In the genomic region with DNA sequence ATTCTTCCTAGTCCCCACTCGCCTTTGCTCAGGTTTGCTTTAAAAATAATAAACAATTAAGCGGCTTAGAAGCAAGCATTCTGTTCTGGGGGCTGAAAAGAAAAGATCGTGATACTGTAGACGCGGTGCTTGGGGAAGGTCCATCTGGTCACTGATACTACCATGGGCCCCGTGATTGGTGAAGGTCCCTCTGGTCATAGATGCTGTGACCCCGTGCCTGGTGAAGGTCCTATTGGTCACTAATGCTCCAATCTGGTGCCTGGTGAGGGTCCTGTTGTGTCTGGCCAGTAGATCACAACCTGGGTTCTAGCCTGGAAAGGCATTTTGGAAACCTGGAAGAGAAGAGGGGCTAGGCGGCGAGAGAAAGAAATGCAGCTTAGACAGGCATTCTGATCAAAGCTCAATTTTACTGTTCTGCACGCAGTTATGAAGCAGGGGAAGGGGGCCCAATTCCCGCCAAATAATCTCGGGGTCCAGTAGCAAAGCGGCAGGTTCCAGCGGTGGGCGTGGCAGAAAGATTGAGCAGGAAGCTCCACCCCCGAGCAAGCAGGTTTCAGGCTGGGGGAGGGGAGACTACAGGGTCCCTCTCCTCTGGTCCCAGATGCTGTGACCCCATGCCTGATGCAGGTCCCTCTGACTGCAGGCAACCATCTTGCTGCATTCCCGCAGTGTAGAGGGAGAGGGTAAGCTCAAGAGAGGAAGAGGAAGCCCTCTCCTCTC, we compare ENCODE assay signal across 8 mouse cellular contexts. TPM values are rescaled to one million over a fixed set of nuclear protein-coding genes. Genes with fewer than 3 reads are reported as not detected.
DNase-seq lines count a peak whose midpoint lies in the region; ATAC-seq and TF ChIP-seq lines count a peak whose summit lies in the region.
"Not testable (repeated sequence)": the region's sequence is repeated elsewhere in the genome, so short reads cannot be mapped to it uniquely, and the experiment has no call there.

No protein-coding gene starts in this region.

- H3K9me3 ChIP-seq in ES-Bruce4 (replicated peaks; ENCODE audit: control insufficient read depth, insufficient read depth, low read length, poor library complexity, severe bottlenecking); forebrain, embryonic 14.5 days (replicated peaks; ENCODE audit: control insufficient read depth, low read length); hindbrain, embryonic 10.5 days; limb, embryonic 10.5 days (replicated peaks); midbrain, embryonic 11.5 days (ENCODE audit: control insufficient read depth, low read length); midbrain, embryonic 16.5 days (replicated peaks; ENCODE audit: control insufficient read depth, low read length, poor library complexity, severe bottlenecking): not testable (repeated sequence)

- not testable (repeated sequence) for H3K27me3 ChIP-seq in ES-Bruce4 (ENCODE audit: control insufficient read depth, insufficient read depth, low read length, poor library complexity, severe bottlenecking); forebrain, embryonic 14.5 days (replicated peaks; ENCODE audit: control insufficient read depth, insufficient read depth, low read length); hindbrain, embryonic 10.5 days (ENCODE audit: insufficient read depth, poor library complexity, severe bottlenecking); limb, embryonic 10.5 days (ENCODE audit: low read depth, poor library complexity, severe bottlenecking); midbrain, embryonic 11.5 days (ENCODE audit: control insufficient read depth, insufficient read depth, low read length); midbrain, embryonic 16.5 days (ENCODE audit: control insufficient read depth, insufficient read depth, low read depth, low read length)

- H3K4me2 ChIP-seq in forebrain, embryonic 14.5 days (ENCODE audit: low read length); midbrain, embryonic 11.5 days; midbrain, embryonic 16.5 days (ENCODE audit: low read length): not testable (repeated sequence)

- H3K9ac ChIP-seq in ES-Bruce4 (ENCODE audit: low read depth, poor library complexity, severe bottlenecking); forebrain, embryonic 14.5 days (ENCODE audit: low read length); midbrain, embryonic 11.5 days (ENCODE audit: low read length); midbrain, embryonic 16.5 days (ENCODE audit: low read depth, low read length): not testable (repeated sequence)

- not testable (repeated sequence) for TF ChIP-seq POLR2A in ES-Bruce4 (IDR thresholded peaks at IDR 0.05; ENCODE audit: insufficient read depth, low read length)

- H3K27ac ChIP-seq in ES-Bruce4 (ENCODE audit: insufficient read depth, low read length), result not testable (repeated sequence)
- 0 out of 2 replicates have a peak overlapping the region, but pooled peaks have one; percentile 9 for H3K27ac ChIP-seq in forebrain, embryonic 14.5 days (ENCODE audit: low read depth, low read length)
- H3K27ac ChIP-seq in hindbrain, embryonic 10.5 days, result peak overlapping the region; percentile 46
- H3K27ac ChIP-seq in limb, embryonic 10.5 days, result peak overlapping the region; percentile 38; the same call in 1 of the 2 replicates
- H3K27ac ChIP-seq in midbrain, embryonic 11.5 days (ENCODE audit: low read depth, low read length), result peak overlapping the region; percentile 44
- H3K27ac ChIP-seq in midbrain, embryonic 16.5 days (ENCODE audit: low read length), result peak overlapping the region; percentile 25

- not testable (repeated sequence) for TF ChIP-seq EP300 in ES-Bruce4 (IDR thresholded peaks at IDR 0.05; ENCODE audit: insufficient read depth, low read depth, low read length)

- H3K4me3 ChIP-seq in ES-Bruce4 (ENCODE audit: low read depth, low read length), result peak overlapping the region; percentile 21
- H3K4me3 ChIP-seq in forebrain, embryonic 14.5 days (ENCODE audit: low read depth, low read length); hindbrain, embryonic 10.5 days; limb, embryonic 10.5 days; midbrain, embryonic 11.5 days (ENCODE audit: low read depth, low read length); midbrain, embryonic 16.5 days (ENCODE audit: low read depth, low read length): not testable (repeated sequence)

- DNase-seq in A20 (ENCODE audit: low read depth, low spot score), result peak; percentile 75
- DNase-seq in cerebellum, adult 11-12 months, result peak; percentile 19
- DNase-seq in forebrain, embryonic 14.5 days (ENCODE audit: low spot score); hindbrain, embryonic 10.5 days (ENCODE audit: low spot score); limb, embryonic 10.5 days (ENCODE audit: low spot score): not testable (repeated sequence)
- DNase-seq in midbrain, embryonic 11.5 days (ENCODE audit: low spot score, missing footprints), result peak; percentile 85

- not testable (repeated sequence) for TF ChIP-seq CTCF in ES-Bruce4 (IDR thresholded peaks at IDR 0.05; ENCODE audit: low read depth, low read length)

- H3K4me1 ChIP-seq in ES-Bruce4 (ENCODE audit: control insufficient read depth, insufficient read depth, low read length), result not testable (repeated sequence)
- peaks cover 19% of the 10 kb centered on the region for H3K4me1 ChIP-seq in forebrain, embryonic 14.5 days (ENCODE audit: control insufficient read depth, insufficient read depth, low read length)
- peaks cover 30% of the 10 kb centered on the region for H3K4me1 ChIP-seq in hindbrain, embryonic 10.5 days (replicated peaks)
- H3K4me1 ChIP-seq in limb, embryonic 10.5 days, result peaks cover 10% of the 10 kb centered on the region
- H3K4me1 ChIP-seq in midbrain, embryonic 11.5 days (ENCODE audit: control insufficient read depth, insufficient read depth, low read length), result peaks cover 12% of the 10 kb centered on the region
- H3K4me1 ChIP-seq in midbrain, embryonic 16.5 days (ENCODE audit: control insufficient read depth, insufficient read depth, low read length), result peaks cover 13% of the 10 kb centered on the region

- WGBS in forebrain, embryonic 14.5 days, result 71% methylated on average over 17 of the region's 17 CpGs
- 69% methylated on average over 17 of the region's 17 CpGs for WGBS in hindbrain, embryonic 10.5 days
- 65% methylated on average over 17 of the region's 17 CpGs for WGBS in limb, embryonic 10.5 days
- WGBS in midbrain, embryonic 11.5 days, result 65% methylated on average over 17 of the region's 17 CpGs
- 67% methylated on average over 17 of the region's 17 CpGs for WGBS in midbrain, embryonic 16.5 days

- ATAC-seq in forebrain, embryonic 14.5 days; midbrain, embryonic 11.5 days (ENCODE audit: low FRiP score); midbrain, embryonic 16.5 days: not testable (repeated sequence)

- H3K36me3 ChIP-seq in ES-Bruce4 (ENCODE audit: control insufficient read depth, insufficient read depth, low read length, poor library complexity, severe bottlenecking); forebrain, embryonic 14.5 days (ENCODE audit: control insufficient read depth, insufficient read depth, low read length); midbrain, embryonic 11.5 days (ENCODE audit: control insufficient read depth, insufficient read depth, low read length); midbrain, embryonic 16.5 days (ENCODE audit: control insufficient read depth, insufficient read depth, low read length): not testable (repeated sequence)
- peaks cover 22% of the 10 kb centered on the region for H3K36me3 ChIP-seq in hindbrain, embryonic 10.5 days
- peaks cover 12% of the 10 kb centered on the region for H3K36me3 ChIP-seq in limb, embryonic 10.5 days

RNA-seq across cellular contexts. Expression of a gene that starts 37.3 kb away (rescaled TPM):
- polyA plus RNA-seq in ES-Bruce4 (2011; ENCODE audit: insufficient read depth, insufficient read length, low read depth, missing spikeins), result 39.6 and 41.7 TPM in 2 replicates
- 44.3 and 45.4 TPM in 2 replicates for polyA plus RNA-seq in forebrain, embryonic 14.5 days (2014; fragmentation: Nextera tagmentation; extraction: Ambion mirVana)
- 29.7 and 33.5 TPM in 2 replicates for polyA plus RNA-seq in hindbrain, embryonic 10.5 days (2016; fragmentation: Nextera tagmentation; extraction: Ambion mirVana)
- 36.2 and 36.3 TPM in 2 replicates for polyA plus RNA-seq in limb, embryonic 10.5 days (2016; fragmentation: Nextera tagmentation; extraction: Ambion mirVana)
- 56.4 and 57.4 TPM in 2 replicates for polyA plus RNA-seq in midbrain, embryonic 11.5 days (2014; fragmentation: Nextera tagmentation; extraction: Ambion mirVana)
- polyA plus RNA-seq in midbrain, embryonic 16.5 days (2015; fragmentation: Nextera tagmentation; extraction: Ambion mirVana), result 37.3 and 41.9 TPM in 2 replicates
